Mouse (Mus musculus) midbrain, embryonic 12.5 days (tissue): Measurements from ENCODE around the gene Llph. TPM values are rescaled to one million over a fixed set of nuclear protein-coding genes. Genes with fewer than 3 reads are reported as not detected.

Experiments used
- ATAC-seq: fragments of 200-750 bp; cut with Nextera tagmentation; 2 replicates; pipeline ENCODE4 v1.8.0; 2017; ENCODE audit warnings: low read depth, moderate TSS enrichment, moderate library complexity; ENCODE audit not compliant: low FRiP score
- H3K27ac ChIP-seq: fragments of 300-500 bp; sonication (generic); replicated peaks from 2 replicates; pipeline ENCODE4 v1.5.1; 2016; ENCODE audit warnings: mild to moderate bottlenecking
- H3K27me3 ChIP-seq: fragments of 300-500 bp; sonication (generic); 2 replicates; pipeline ENCODE4 v1.6.1; 2016; ENCODE audit warnings: mild to moderate bottlenecking
- H3K36me3 ChIP-seq: fragments of 300-500 bp; sonication (generic); 2 replicates; pipeline ENCODE4 v1.6.1; 2016
- H3K4me1 ChIP-seq: fragments of 300-500 bp; sonication (generic); 2 replicates; pipeline ENCODE4 v1.6.1; 2016
- H3K4me2 ChIP-seq: fragments of 300-500 bp; sonication (generic); replicated peaks from 2 replicates; pipeline ENCODE4 v1.6.1; 2016; ENCODE audit warnings: mild to moderate bottlenecking, moderate library complexity
- H3K4me3 ChIP-seq: fragments of 300-500 bp; sonication (generic); 2 replicates; pipeline ENCODE4 v1.5.1; 2016; ENCODE audit warnings: mild to moderate bottlenecking
- H3K9ac ChIP-seq: fragments of 300-500 bp; sonication (generic); replicated peaks from 2 replicates; pipeline ENCODE4 v1.6.1; 2016; ENCODE audit warnings: mild to moderate bottlenecking, moderate library complexity
- H3K9me3 ChIP-seq: fragments of 300-500 bp; sonication (generic); 2 replicates; pipeline ENCODE4 v1.6.1; 2016; ENCODE audit warnings: mild to moderate bottlenecking
- WGBS: fragments of 180-500 bp; shearing (Covaris S2); methylation state at CpG from one replicate; pipeline ENCODE4 v1.1.7; 2016; 5-methylcytosine and 5-hydroxymethylcytosine counted together
- polyA plus RNA-seq: library from polyadenylated mRNA; unstranded; fragments of >200 nt; fragmentation: Nextera tagmentation; extraction: Ambion mirVana; gene quantifications from 2 replicates; pipeline ENCODE4 v1.2.1, GENCODE M21; 2016

Gene Llph
- polyA plus RNA-seq, 1 experiment from 2014 or later = 50.0 TPM

- Histone ChIP-seq H3K4me3 (no peak overlapping the region), H3K9ac (no peak overlapping the region), H3K4me1 (peaks cover 12% of the 10 kb centered on the region), H3K4me2 (no peak overlapping the region), H3K36me3 (peaks cover 32% of the 10 kb centered on the region), H3K27ac (no peak overlapping the region), H3K27me3 (no peaks in the 10 kb centered on the region), H3K9me3 (no peaks in the 10 kb centered on the region)
- ATAC-seq = no peak
- 31% methylated on average over 5 of the region's 5 CpGs for whole genome bisulfite sequencing
Measured at GRCm38 (mm10) chr10:120231718-120232117, 4.8 kb downstream of the Llph start.

- Histone ChIP-seq H3K4me2 (no peak overlapping the region), H3K9ac (no peak overlapping the region), H3K9me3 (no peaks in the 10 kb centered on the region), H3K27ac (no peak overlapping the region), H3K4me1 (no peaks in the 10 kb centered on the region), H3K27me3 (no peaks in the 10 kb centered on the region), H3K36me3 (peaks cover 26% of the 10 kb centered on the region), H3K4me3 (no peak overlapping the region)
- no peak for ATAC-seq
- WGBS = 35% methylated on average over 18 of the region's 18 CpGs
Measured at GRCm38 (mm10) chr10:120233655-120234367, 6.9 kb downstream of the Llph start.

GRCm38 (mm10) chr10:120236855-120237254, 10.0 kb downstream of the Llph start:
- H3K9me3 ChIP-seq = no peaks in the 10 kb centered on the region
- H3K4me3 ChIP-seq = no peak overlapping the region
- no peak for ATAC-seq
- 0 out of 2 replicates have a peak, but pooled peaks cover 6% of the 10 kb centered on the region for H3K36me3 ChIP-seq
- H3K27me3 ChIP-seq = no peaks in the 10 kb centered on the region
- H3K4me2 ChIP-seq = no peak overlapping the region
- H3K9ac ChIP-seq = no peak overlapping the region
- no peaks in the 10 kb centered on the region for H3K4me1 ChIP-seq
- H3K27ac ChIP-seq = no peak overlapping the region
- 86% methylated on average over 9 of the region's 9 CpGs for WGBS

- WGBS = 90% methylated on average over 8 of the region's 8 CpGs
Measured at GRCm38 (mm10) chr10:120238241-120238640, 11.4 kb downstream of the Llph start.

GRCm38 (mm10) chr10:120239476-120239875, 12.6 kb downstream of the Llph start:
- H3K4me1 ChIP-seq = no peaks in the 10 kb centered on the region
- 64% methylated on average over 6 of the region's 6 CpGs for WGBS
- H3K27ac ChIP-seq = no peak overlapping the region
- no peak overlapping the region for H3K4me3 ChIP-seq
- no peak overlapping the region for H3K9ac ChIP-seq
- no peaks in the 10 kb centered on the region for H3K9me3 ChIP-seq
- no peaks in the 10 kb centered on the region for H3K36me3 ChIP-seq
- ATAC-seq = no peak
- H3K27me3 ChIP-seq = no peaks in the 10 kb centered on the region
- H3K4me2 ChIP-seq = no peak overlapping the region

More at GRCm38 (mm10) chr10:120238241-120238640, 11.4 kb downstream of the Llph start:
- Histone ChIP-seq H3K9ac (no peak overlapping the region), H3K4me2 (no peak overlapping the region), H3K36me3 (no peaks in the 10 kb centered on the region), H3K9me3 (no peaks in the 10 kb centered on the region), H3K4me1 (no peaks in the 10 kb centered on the region), H3K4me3 (no peak overlapping the region), H3K27ac (no peak overlapping the region), H3K27me3 (no peaks in the 10 kb centered on the region)
- no peak for ATAC-seq

GRCm38 (mm10) chr10:120242421-120242820, 15.6 kb downstream of the Llph start:
- no peaks in the 10 kb centered on the region for H3K4me1 ChIP-seq
- no peak for ATAC-seq
- no peaks in the 10 kb centered on the region for H3K27me3 ChIP-seq
- H3K36me3 ChIP-seq = no peaks in the 10 kb centered on the region
- H3K27ac ChIP-seq = no peak overlapping the region
- no peak overlapping the region for H3K4me2 ChIP-seq
- 63% methylated on average over 6 of the region's 6 CpGs for WGBS
- no peaks in the 10 kb centered on the region for H3K9me3 ChIP-seq
- no peak overlapping the region for H3K4me3 ChIP-seq
- H3K9ac ChIP-seq = no peak overlapping the region

- H3K9ac ChIP-seq = no peak overlapping the region
- no peaks in the 10 kb centered on the region for H3K36me3 ChIP-seq
- ATAC-seq = no peak
- H3K27ac ChIP-seq = no peak overlapping the region
- no peak overlapping the region for H3K4me2 ChIP-seq
- WGBS = 85% methylated on average over 5 of the region's 5 CpGs
- H3K27me3 ChIP-seq = no peaks in the 10 kb centered on the region
- H3K9me3 ChIP-seq = no peaks in the 10 kb centered on the region
- H3K4me1 ChIP-seq = no peaks in the 10 kb centered on the region
- no peak overlapping the region for H3K4me3 ChIP-seq
Measured at GRCm38 (mm10) chr10:120245681-120246080, 18.8 kb downstream of the Llph start.

- no peak overlapping the region for H3K4me2 ChIP-seq
- 48% methylated on average over 9 of the region's 9 CpGs for WGBS
Measured at GRCm38 (mm10) chr10:120246994-120247750, 20.3 kb downstream of the Llph start.

GRCm38 (mm10) chr10:120250911-120251683, 24.2 kb downstream of the Llph start:
- H3K36me3 ChIP-seq = no peaks in the 10 kb centered on the region
- no peaks in the 10 kb centered on the region for H3K9me3 ChIP-seq
- no peak overlapping the region for H3K4me3 ChIP-seq
- H3K4me2 ChIP-seq = no peak overlapping the region
- peaks cover 5% of the 10 kb centered on the region; the same call in 1 of the 2 replicates for H3K27me3 ChIP-seq
- 64% methylated on average over 11 of the region's 11 CpGs for WGBS
- no peak overlapping the region for H3K27ac ChIP-seq
- no peak overlapping the region for H3K9ac ChIP-seq
- no peak for ATAC-seq
- no peaks in the 10 kb centered on the region for H3K4me1 ChIP-seq

More at GRCm38 (mm10) chr10:120246994-120247750, 20.3 kb downstream of the Llph start:
- no peak overlapping the region for H3K9ac ChIP-seq
- no peaks in the 10 kb centered on the region for H3K4me1 ChIP-seq
- H3K9me3 ChIP-seq = no peaks in the 10 kb centered on the region
- no peak for ATAC-seq
- no peaks in the 10 kb centered on the region for H3K27me3 ChIP-seq
- H3K27ac ChIP-seq = no peak overlapping the region
- H3K36me3 ChIP-seq = no peaks in the 10 kb centered on the region
- no peak overlapping the region for H3K4me3 ChIP-seq

GRCm38 (mm10) chr10:120251791-120252190, 24.9 kb downstream of the Llph start:
- no peaks in the 10 kb centered on the region for H3K36me3 ChIP-seq
- H3K9ac ChIP-seq = no peak overlapping the region
- peaks cover 5% of the 10 kb centered on the region; the same call in 1 of the 2 replicates for H3K27me3 ChIP-seq
- ATAC-seq = no peak
- H3K27ac ChIP-seq = no peak overlapping the region
- H3K4me1 ChIP-seq = no peaks in the 10 kb centered on the region
- H3K4me3 ChIP-seq = no peak overlapping the region
- no peak overlapping the region for H3K4me2 ChIP-seq
- 90% methylated on average over 4 of the region's 4 CpGs for WGBS
- H3K9me3 ChIP-seq = no peaks in the 10 kb centered on the region

- no peak overlapping the region for H3K27ac ChIP-seq
- H3K4me3 ChIP-seq = no peak overlapping the region
- H3K4me2 ChIP-seq = no peak overlapping the region
- H3K4me1 ChIP-seq = no peaks in the 10 kb centered on the region
- no peaks in the 10 kb centered on the region for H3K9me3 ChIP-seq
- no peaks in the 10 kb centered on the region for H3K36me3 ChIP-seq
- H3K9ac ChIP-seq = no peak overlapping the region
- H3K27me3 ChIP-seq = peaks cover 5% of the 10 kb centered on the region; the same call in 1 of the 2 replicates
- no peak for ATAC-seq
- 56% methylated on average over 8 of the region's 8 CpGs for WGBS
Measured at GRCm38 (mm10) chr10:120252800-120253199, 25.9 kb downstream of the Llph start.

- Histone ChIP-seq H3K4me2 (no peak overlapping the region), H3K27me3 (peaks cover 5% of the 10 kb centered on the region; the same call in 1 of the 2 replicates), H3K4me1 (no peaks in the 10 kb centered on the region), H3K9ac (no peak overlapping the region), H3K27ac (no peak overlapping the region), H3K36me3 (no peaks in the 10 kb centered on the region), H3K4me3 (no peak overlapping the region), H3K9me3 (no peaks in the 10 kb centered on the region)
- WGBS = 36% methylated on average over 11 of the region's 11 CpGs
- ATAC-seq = no peak
Measured at GRCm38 (mm10) chr10:120257231-120257630, 30.4 kb downstream of the Llph start.
